Mouse (Mus musculus) spleen, adult 12 weeks (tissue): Measurements from ENCODE around the gene Fam107a.

ENCODE experiments used
- DNase-seq: peaks from one replicate; pipeline ENCODE4 v3.0.0; 2022; ENCODE audit warnings: low spot score

Gene Fam107a

GRCm38 (mm10) chr14:8256881-8257280 lies 60.9 kb downstream of the Fam107a start:
- no peak for DNase-seq

GRCm38 (mm10) chr14:8256072-8256471 lies 61.8 kb downstream of the Fam107a start:
- no peak for DNase-seq

- no peak for DNase-seq
These were observed 62.6 kb downstream of the Fam107a start for GRCm38 (mm10) chr14:8255076-8255729.

GRCm38 (mm10) chr14:8251330-8251885 lies 66.4 kb downstream of the Fam107a start:
- no peak for DNase-seq

GRCm38 (mm10) chr14:8250141-8250871 lies 67.5 kb downstream of the Fam107a start:
- DNase-seq = no peak

GRCm38 (mm10) chr14:8249206-8249605 lies 68.6 kb downstream of the Fam107a start:
- DNase-seq = no peak

- DNase-seq = no peak
These were observed 70.9 kb downstream of the Fam107a start for GRCm38 (mm10) chr14:8246878-8247277.
